Mouse (Mus musculus) kidney, postnatal 0 days (tissue): Measurements from ENCODE around the gene D6Ertd527e. TPM values are rescaled to one million over a fixed set of nuclear protein-coding genes. Genes with fewer than 3 reads are reported as not detected.
A peak's percentile ranks its signal among the peaks of the same experiment; 100 is the strongest.

ENCODE experiments used
- ATAC-seq: fragments of 200-750 bp; cut with Nextera tagmentation; replicated peaks from 2 replicates; pipeline ENCODE4 v1.8.0; 2017; ENCODE audit warnings: low read depth, moderate number of reproducible peaks, moderate TSS enrichment, moderate library complexity; ENCODE audit not compliant: low FRiP score
- DNase-seq: peaks from one replicate; pipeline ENCODE4 v3.0.0-alpha.2; 2016; ENCODE audit warnings: low spot score
- H3K27ac ChIP-seq: fragments of 300-500 bp; sonication (generic); 2 replicates; pipeline ENCODE4 v1.5.1; 2014; ENCODE audit warnings: mild to moderate bottlenecking
- H3K27me3 ChIP-seq: fragments of 300-500 bp; sonication (generic); 2 replicates; pipeline ENCODE4 v1.6.1; 2014; ENCODE audit warnings: low read length, mixed read lengths; ENCODE audit not compliant: insufficient read depth
- H3K36me3 ChIP-seq: fragments of 300-500 bp; sonication (generic); 2 replicates; pipeline ENCODE4 v1.6.1; 2014; ENCODE audit warnings: low read length, mixed read lengths; ENCODE audit not compliant: insufficient read depth
- H3K4me1 ChIP-seq: fragments of 300-500 bp; sonication (generic); replicated peaks from 2 replicates; pipeline ENCODE4 v1.6.1; 2014; ENCODE audit warnings: antibody characterized with exemption, low read length, mixed read lengths; ENCODE audit not compliant: insufficient read depth
- H3K4me2 ChIP-seq: fragments of 300-500 bp; sonication (generic); 2 replicates; pipeline ENCODE4 v1.6.1; 2014; ENCODE audit warnings: mild to moderate bottlenecking, low read length, moderate library complexity, mixed read lengths
- H3K4me3 ChIP-seq: fragments of 300-500 bp; sonication (generic); replicated peaks from 2 replicates; pipeline ENCODE4 v1.5.1; 2014; ENCODE audit warnings: low read depth, low read length
- H3K9ac ChIP-seq: fragments of 300-500 bp; sonication (generic); 2 replicates; pipeline ENCODE4 v1.6.1; 2014; ENCODE audit warnings: low read depth, low read length
- H3K9me3 ChIP-seq: fragments of 300-500 bp; sonication (generic); replicated peaks from 2 replicates; pipeline ENCODE4 v1.6.1; 2016; ENCODE audit warnings: low read length, inconsistent platforms, mixed read lengths
- CTCF ChIP-seq: IDR thresholded peaks from 2 replicates; pipeline ENCODE4 v1.5.1; 2016; ENCODE audit warnings: antibody characterized with exemption, low read depth, mild to moderate bottlenecking, moderate library complexity
- WGBS: fragments of 180-500 bp; shearing (Covaris S2); extraction: QIAGEN DNeasy Blood & Tissue Kit; methylation state at CpG from one replicate; pipeline ENCODE4 v1.1.7; 2014; 5-methylcytosine and 5-hydroxymethylcytosine counted together
- polyA plus RNA-seq: library from polyadenylated mRNA; unstranded; fragments of >200 nt; fragmentation: Nextera tagmentation; extraction: Ambion mirVana; gene quantifications from 2 replicates; pipeline ENCODE4 v1.2.1, GENCODE M21; 2015

Gene D6Ertd527e
- polyA plus RNA-seq, 1 experiment from 2014 or later = 0.17 TPM

DNA sequence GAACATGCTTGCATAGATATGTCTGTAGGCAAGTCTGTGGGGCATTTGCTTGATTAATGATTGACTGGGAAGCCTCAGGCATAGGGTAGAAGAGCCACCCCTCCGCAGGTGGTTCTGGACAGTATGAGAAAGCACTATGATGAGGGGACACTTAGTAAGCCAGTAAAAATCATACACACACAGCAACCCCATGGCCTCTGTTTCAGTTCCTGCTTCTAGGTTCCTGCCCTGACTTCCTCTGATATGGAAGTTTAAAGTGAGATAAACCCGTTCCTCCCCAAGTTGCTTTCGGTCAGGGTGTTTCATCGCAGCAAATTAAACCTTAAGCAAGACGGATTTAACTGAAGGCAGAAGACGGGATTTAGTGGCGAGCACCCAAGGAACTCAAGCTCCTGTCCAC, 26.1 kb downstream of the D6Ertd527e start:
- Histone ChIP-seq H3K27ac (no peak overlapping the region), H3K4me2 (no peak overlapping the region), H3K27me3 (no peaks in the 10 kb centered on the region), H3K9me3 (no peaks in the 10 kb centered on the region), H3K36me3 (no peaks in the 10 kb centered on the region), H3K4me1 (peaks cover 7% of the 10 kb centered on the region; the same call in 1 of the 2 replicates), H3K9ac (no peak overlapping the region), H3K4me3 (no peak overlapping the region)
- ATAC-seq (no peak), DNase-seq (no peak)
- TF ChIP-seq CTCF = no peak
- 94% methylated on average over 7 of the region's 7 CpGs for WGBS

DNA sequence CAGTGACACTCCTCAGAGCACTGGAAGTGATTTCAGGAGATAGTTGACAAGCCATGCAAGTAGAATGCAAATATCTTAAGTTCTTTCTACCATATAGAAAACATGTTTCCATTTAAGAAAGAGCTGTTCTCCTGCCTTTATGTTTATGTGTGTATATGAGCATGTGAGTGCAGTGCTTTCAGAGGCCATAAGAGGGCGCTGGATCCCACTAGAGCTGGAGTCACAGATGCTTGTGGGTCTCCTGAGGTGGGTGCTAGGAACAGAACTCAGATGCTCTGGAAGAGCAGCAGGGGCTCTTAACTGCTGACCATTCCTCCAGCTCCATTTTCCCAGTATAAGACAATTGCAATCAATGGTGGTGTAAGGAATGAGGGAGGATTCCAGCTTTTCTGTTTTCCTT, 26.5 kb downstream of the D6Ertd527e start:
- Histone ChIP-seq H3K9ac (no peak overlapping the region), H3K4me2 (no peak overlapping the region), H3K9me3 (no peaks in the 10 kb centered on the region), H3K36me3 (peaks cover 3% of the 10 kb centered on the region; the same call in 1 of the 2 replicates), H3K4me3 (no peak overlapping the region), H3K4me1 (peaks cover 7% of the 10 kb centered on the region; the same call in 1 of the 2 replicates), H3K27ac (no peak overlapping the region), H3K27me3 (no peaks in the 10 kb centered on the region)
- ATAC-seq (no peak), DNase-seq (no peak)
- WGBS = 79% methylated on average over 1 of the region's 1 CpGs
- peak; percentile 14; the same call in 1 of the 2 replicates for TF ChIP-seq CTCF

DNA sequence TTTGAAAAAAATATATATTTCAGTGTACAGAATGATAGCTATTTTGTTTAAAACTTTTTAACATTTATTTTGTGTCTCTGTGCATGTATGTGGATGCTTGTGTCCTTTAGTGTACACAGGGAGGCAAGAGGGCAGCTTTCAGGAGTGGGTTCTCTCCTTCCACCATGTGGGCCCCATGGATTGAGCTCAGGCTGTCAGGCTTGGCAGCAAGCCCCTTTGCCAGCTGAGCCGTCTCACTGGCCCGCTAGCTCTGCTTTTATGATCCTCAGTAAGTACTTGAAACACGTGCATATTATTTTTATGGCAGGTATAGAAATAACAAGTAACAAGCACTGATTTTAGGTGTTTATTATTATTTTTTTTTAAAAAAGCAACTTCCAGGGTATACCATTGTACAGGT, 29.0 kb downstream of the D6Ertd527e start:
- Histone ChIP-seq H3K4me1 (no peaks in the 10 kb centered on the region), H3K4me2 (no peak overlapping the region), H3K9me3 (no peaks in the 10 kb centered on the region), H3K9ac (no peak overlapping the region), H3K27ac (no peak overlapping the region), H3K36me3 (peaks cover 4% of the 10 kb centered on the region; the same call in 1 of the 2 replicates), H3K4me3 (no peak overlapping the region), H3K27me3 (no peaks in the 10 kb centered on the region)
- 86% methylated on average over 3 of the region's 3 CpGs for WGBS
- no peak for TF ChIP-seq CTCF
- DNase-seq = no peak
- ATAC-seq = no peak

DNA sequence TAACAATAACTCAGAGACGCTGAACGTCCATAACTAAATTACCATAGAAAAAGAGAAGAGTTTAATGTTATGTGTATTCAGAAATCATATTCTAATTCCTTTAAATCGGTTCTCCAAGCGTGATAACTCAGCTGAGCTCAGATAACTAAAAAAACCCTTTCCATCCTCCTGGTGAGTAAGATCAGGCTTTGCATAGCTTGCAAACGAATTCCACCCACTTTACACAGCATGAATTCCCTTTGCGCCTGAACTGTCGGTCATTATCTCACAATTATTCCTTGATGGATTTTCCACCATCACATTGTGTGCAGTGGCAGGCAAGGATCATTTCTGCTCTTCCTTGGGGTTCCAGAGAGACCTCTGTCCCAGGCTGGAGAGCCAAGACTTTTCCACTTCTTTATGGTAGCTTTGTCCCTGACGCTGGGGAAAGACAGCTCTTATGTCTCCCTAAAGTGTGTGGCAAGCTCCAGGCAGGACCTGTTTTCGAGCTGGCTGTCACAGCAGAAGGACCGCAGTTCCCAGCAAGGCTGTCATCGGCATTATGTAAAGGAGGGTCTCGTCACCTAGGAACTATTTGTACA, 29.5 kb downstream of the D6Ertd527e start:
- ATAC-seq = no peak
- H3K4me3 ChIP-seq = no peak overlapping the region

DNA sequence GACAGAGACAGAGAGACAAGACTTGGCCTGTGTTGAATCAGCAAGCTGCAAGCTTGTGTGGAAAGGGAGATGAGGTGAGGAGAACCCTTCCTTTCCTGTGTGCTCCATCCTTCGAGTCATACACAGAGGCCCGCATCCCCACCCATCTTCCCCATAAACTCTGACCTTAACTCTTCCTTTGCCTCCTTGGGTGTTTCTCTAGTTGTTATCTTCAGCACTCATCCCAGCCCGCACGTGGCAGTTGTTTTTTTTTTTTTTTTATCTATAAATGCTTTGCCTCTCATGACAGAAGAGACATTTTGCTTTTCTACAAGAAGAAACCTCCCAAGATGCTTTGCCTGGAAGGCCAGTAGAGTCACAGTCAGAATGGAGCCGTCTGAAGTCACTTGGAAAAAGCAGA, 33.9 kb downstream of the D6Ertd527e start:
- Histone ChIP-seq H3K9ac (no peak overlapping the region), H3K4me1 (no peaks in the 10 kb centered on the region), H3K9me3 (no peaks in the 10 kb centered on the region), H3K36me3 (peaks cover 4% of the 10 kb centered on the region; the same call in 1 of the 2 replicates), H3K27ac (no peak overlapping the region), H3K4me2 (no peak overlapping the region), H3K4me3 (no peak overlapping the region), H3K27me3 (no peaks in the 10 kb centered on the region)
- ATAC-seq (no peak), DNase-seq (no peak)
- no peak for TF ChIP-seq CTCF
- 84% methylated on average over 5 of the region's 5 CpGs for whole genome bisulfite sequencing

More for the DNA sequence above, 29.5 kb downstream of the D6Ertd527e start:
- DNase-seq = no peak
- no peak overlapping the region for H3K9ac ChIP-seq
- H3K36me3 ChIP-seq = peaks cover 4% of the 10 kb centered on the region; the same call in 1 of the 2 replicates
- no peaks in the 10 kb centered on the region for H3K4me1 ChIP-seq
- H3K9me3 ChIP-seq = no peaks in the 10 kb centered on the region
- 75% methylated on average over 12 of the region's 12 CpGs for WGBS
- TF ChIP-seq CTCF = no peak
- no peak overlapping the region for H3K27ac ChIP-seq
- H3K4me2 ChIP-seq = no peak overlapping the region
- no peaks in the 10 kb centered on the region for H3K27me3 ChIP-seq

DNA sequence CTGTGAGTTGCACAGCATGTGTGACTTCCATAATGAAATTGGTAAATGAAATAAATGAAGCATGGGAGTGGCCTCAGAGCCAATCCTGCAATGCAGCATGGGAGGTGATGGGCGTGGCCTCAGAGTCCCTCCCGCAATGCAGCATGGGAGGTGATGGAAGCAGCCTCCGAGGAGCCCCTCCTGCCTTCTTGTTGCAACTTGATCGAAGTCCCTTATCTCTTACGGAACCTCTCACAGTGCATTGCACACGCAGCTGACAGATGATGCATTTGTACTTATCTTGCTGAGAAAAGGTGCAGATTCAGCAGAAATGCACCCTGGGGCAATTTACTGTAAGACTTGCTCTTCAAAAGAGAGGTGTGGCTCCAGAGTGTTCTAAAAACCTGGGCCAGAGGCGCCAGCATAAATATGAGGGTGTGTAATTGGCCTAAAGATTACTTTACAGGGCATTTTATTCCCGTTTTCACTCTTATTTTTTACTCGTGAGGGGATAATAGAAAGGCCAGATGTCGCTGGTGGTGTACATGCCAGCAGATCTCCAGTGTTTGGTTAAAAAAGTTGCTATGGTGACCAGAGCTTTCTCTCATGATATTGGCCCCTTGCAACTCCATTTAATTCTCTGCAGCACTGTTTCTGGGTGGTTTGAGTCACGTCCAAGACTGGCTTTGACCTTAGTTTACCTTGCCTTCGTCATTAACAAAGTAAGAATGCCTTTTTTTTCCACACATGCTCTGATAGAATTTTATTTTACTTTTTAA, 35.4 kb downstream of the D6Ertd527e start:
- TF ChIP-seq CTCF = no peak
- H3K27me3 ChIP-seq = no peaks in the 10 kb centered on the region
- H3K9me3 ChIP-seq = no peaks in the 10 kb centered on the region
- H3K4me1 ChIP-seq = no peaks in the 10 kb centered on the region
- no peak overlapping the region for H3K27ac ChIP-seq
- ATAC-seq (no peak), DNase-seq (no peak)
- peaks cover 4% of the 10 kb centered on the region; the same call in 1 of the 2 replicates for H3K36me3 ChIP-seq
- H3K9ac ChIP-seq = no peak overlapping the region
- H3K4me3 ChIP-seq = no peak overlapping the region
- 80% methylated on average over 12 of the region's 12 CpGs for WGBS
- H3K4me2 ChIP-seq = no peak overlapping the region
